Mouse (Mus musculus) myocyte (in vitro differentiated cells): ENCODE data around the gene Gm49354.

Experiments used
- E2F4 ChIP-seq: IDR thresholded peaks from one replicate; pipeline ENCODE4 v1.6.1; 2011; ENCODE audit warnings: mild to moderate bottlenecking, control low read depth, moderate library complexity; ENCODE audit not compliant: insufficient read depth
- MAX ChIP-seq: IDR thresholded peaks from one replicate; pipeline ENCODE4 v1.6.1; 2011; ENCODE audit warnings: low read depth, mild to moderate bottlenecking, control low read depth
- MYOD1 ChIP-seq, 3 experiments: IDR thresholded peaks; one replicate each; pipeline ENCODE4 v1.6.1; 2011; ENCODE audit warnings: control low read depth in 2 of 3, low read depth in 2 of 3, mild to moderate bottlenecking in 2 of 3, moderate library complexity in 1 of 3; ENCODE audit not compliant: insufficient read length in 2 of 3, control insufficient read depth in 1 of 3
- MYOG ChIP-seq, 3 experiments: IDR thresholded peaks; one replicate each; pipeline ENCODE4 v1.6.1; 2011; ENCODE audit warnings: control low read depth in 2 of 3, low read depth in 2 of 3, mild to moderate bottlenecking in 2 of 3; ENCODE audit not compliant: insufficient read length in 2 of 3, control insufficient read depth in 1 of 3, insufficient read depth in 1 of 3
- POLR2A ChIP-seq: IDR thresholded peaks from one replicate; pipeline ENCODE4 v1.6.1; 2011; ENCODE audit warnings: low read depth, mild to moderate bottlenecking, control low read depth, moderate library complexity; ENCODE audit not compliant: insufficient read length
- POLR2AphosphoS2 ChIP-seq: IDR thresholded peaks from one replicate; pipeline ENCODE4 v1.6.1; 2011; ENCODE audit warnings: low read depth, control low read depth; ENCODE audit not compliant: insufficient read length
- SRF ChIP-seq: IDR thresholded peaks from one replicate; pipeline ENCODE4 v1.6.1; 2011; ENCODE audit warnings: low read depth; ENCODE audit not compliant: control insufficient read depth, insufficient read length
- TCF12 ChIP-seq: IDR thresholded peaks from one replicate; pipeline ENCODE4 v1.6.1; 2011; ENCODE audit warnings: mild to moderate bottlenecking, control low read depth; ENCODE audit not compliant: poor library complexity, insufficient read depth, severe bottlenecking
- TCF3 ChIP-seq: IDR thresholded peaks from one replicate; pipeline ENCODE4 v1.6.1; 2011; ENCODE audit warnings: low read depth, control low read depth; ENCODE audit not compliant: insufficient read length
- USF1 ChIP-seq: IDR thresholded peaks from one replicate; pipeline ENCODE4 v1.6.1; 2011; ENCODE audit warnings: low read depth, mild to moderate bottlenecking, control low read depth, moderate library complexity

DNA sequence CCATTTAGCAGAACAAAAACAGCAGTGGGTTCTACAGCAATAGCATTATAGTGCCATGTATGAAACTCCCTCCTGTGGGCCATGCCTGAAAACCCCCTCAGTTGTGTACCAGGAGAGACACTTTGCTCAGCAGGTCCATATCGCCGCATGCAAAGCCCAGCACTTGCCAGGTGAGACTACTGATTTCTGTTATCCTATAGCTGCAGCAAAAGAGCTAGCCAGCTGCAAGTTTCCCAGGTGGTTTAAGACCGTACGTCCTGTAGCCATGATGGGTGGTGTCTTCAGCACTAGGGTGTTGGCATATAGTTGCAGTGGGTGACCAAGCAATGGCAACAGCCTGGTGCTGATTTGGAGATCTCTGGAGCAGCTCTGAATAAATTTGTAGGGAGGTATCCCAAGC lies 42.6 kb downstream of the Gm49354 start:
- TF ChIP-seq USF1 = no peak
- TF ChIP-seq POLR2A = no peak
- TF ChIP-seq MYOG (IDR thresholded peaks at IDR 0.05; ENCODE audit: control insufficient read depth in 1 of 3, insufficient read depth in 1 of 3, insufficient read length in 2 of 3, low read depth in 2 of 3) = no peak
- TF ChIP-seq MYOD1 (IDR thresholded peaks at IDR 0.05; ENCODE audit: control insufficient read depth in 1 of 3, insufficient read length in 2 of 3, low read depth in 2 of 3) = no peak
- no peak for TF ChIP-seq POLR2AphosphoS2
- TF ChIP-seq MAX = no peak
- no peak for TF ChIP-seq TCF12
- no peak for TF ChIP-seq E2F4
- no peak for TF ChIP-seq SRF
- TF ChIP-seq TCF3 = no peak
